Mouse (Mus musculus) spleen, adult 2 months (tissue): ENCODE data around the gene Igfbp7. TPM values are rescaled to one million over a fixed set of nuclear protein-coding genes. Genes with fewer than 3 reads are reported as not detected.

Experiments
- DNase-seq, 2 experiments: peaks; one replicate each; pipeline versions ENCODE4 v3.0.0 to v3.0.0-alpha.2; 2012 to 2021; ENCODE audit warnings: low spot score in 2 of 2, low read depth in 1 of 2
- H3K27ac ChIP-seq: fragments of 200-500 bp; 2 replicates; pipeline ENCODE4 v1.5.1; 2012; ENCODE audit warnings: low read length, inconsistent platforms; ENCODE audit not compliant: insufficient read depth
- H3K27me3 ChIP-seq: fragments of 200-500 bp; 2 replicates; pipeline ENCODE4 v1.6.1; 2012; ENCODE audit warnings: mild to moderate bottlenecking, moderate library complexity, low read length, inconsistent platforms; ENCODE audit not compliant: control insufficient read depth, insufficient read depth
- H3K36me3 ChIP-seq: fragments of 200-500 bp; 2 replicates; pipeline ENCODE4 v1.6.1; 2012; ENCODE audit warnings: mild to moderate bottlenecking, low read length, inconsistent platforms; ENCODE audit not compliant: control insufficient read depth, insufficient read depth
- H3K4me1 ChIP-seq: fragments of 200-500 bp; 2 replicates; pipeline ENCODE4 v1.6.1; 2011; ENCODE audit warnings: inconsistent platforms; ENCODE audit not compliant: control insufficient read depth, insufficient read depth, insufficient read length
- H3K4me3 ChIP-seq: fragments of 200-500 bp; 2 replicates; pipeline ENCODE4 v1.5.1; 2011; ENCODE audit warnings: mild to moderate bottlenecking, inconsistent platforms; ENCODE audit not compliant: insufficient read depth, insufficient read length; ENCODE audit errors: extremely low read depth
- CTCF ChIP-seq: fragments of 200-500 bp; IDR thresholded peaks from 2 replicates; pipeline ENCODE4 v1.5.1; 2011; ENCODE audit warnings: mild to moderate bottlenecking, inconsistent platforms; ENCODE audit not compliant: insufficient read depth, insufficient read length, insufficient replicate concordance; ENCODE audit errors: extremely low read depth
- POLR2A ChIP-seq: fragments of 200-500 bp; IDR thresholded peaks from 2 replicates; pipeline ENCODE4 v1.6.1; 2011; ENCODE audit warnings: low read depth, low read length, inconsistent platforms
- WGBS: fragments of 180-500 bp; shearing (Covaris S2); methylation state at CpG from one replicate; pipeline ENCODE4 v1.1.7; 2018; 5-methylcytosine and 5-hydroxymethylcytosine counted together
- polyA plus RNA-seq: library from polyadenylated mRNA; depleted of rRNA; stranded (reverse); fragments of >200 nt; gene quantifications from 2 replicates; pipeline ENCODE4 v1.2.3, GENCODE M21; 2012

Igfbp7 gene
- polyA plus RNA-seq, 1 experiment = 2,807 TPM

GRCm38 (mm10) chr5:77406371-77406871, 1.4 kb downstream of the Igfbp7 start:
- H3K4me3 ChIP-seq = peak overlapping the region; percentile 24

GRCm38 (mm10) chr5:77405455-77406057, 2.3 kb downstream of the Igfbp7 start:
- 0 out of 2 replicates have a peak overlapping the region, but pooled peaks have one; percentile 8 for H3K4me3 ChIP-seq

More at GRCm38 (mm10) chr5:77406371-77406871, 1.4 kb downstream of the Igfbp7 start:
- no peaks in the 10 kb centered on the region for H3K36me3 ChIP-seq
- 0 out of 2 replicates have a peak overlapping the region, but pooled peaks have one; percentile 1 for H3K27ac ChIP-seq
- H3K27me3 ChIP-seq = peaks cover 8% of the 10 kb centered on the region
- 62% methylated on average over 5 of the region's 5 CpGs for WGBS
- no peak for DNase-seq
- peaks cover 7% of the 10 kb centered on the region; the same call in 1 of the 2 replicates for H3K4me1 ChIP-seq
- TF ChIP-seq POLR2A (no peak), CTCF (no peak)

GRCm38 (mm10) chr5:77404941-77405340, 2.9 kb downstream of the Igfbp7 start:
- Histone ChIP-seq H3K27me3 (peaks cover 8% of the 10 kb centered on the region), H3K4me1 (peaks cover 7% of the 10 kb centered on the region; the same call in 1 of the 2 replicates), H3K4me3 (peak overlapping the region; percentile 24; the same call in 1 of the 2 replicates), H3K36me3 (no peaks in the 10 kb centered on the region), H3K27ac (peak overlapping the region; percentile 53)
- 78% methylated on average over 10 of the region's 10 CpGs for WGBS
- TF ChIP-seq CTCF (no peak), POLR2A (no peak)
- no peak for DNase-seq

More at GRCm38 (mm10) chr5:77405455-77406057, 2.3 kb downstream of the Igfbp7 start:
- H3K27ac ChIP-seq = peak overlapping the region; percentile 53
- peaks cover 7% of the 10 kb centered on the region; the same call in 1 of the 2 replicates for H3K4me1 ChIP-seq
- H3K36me3 ChIP-seq = no peaks in the 10 kb centered on the region
- TF ChIP-seq POLR2A (no peak), CTCF (no peak)
- peaks cover 8% of the 10 kb centered on the region for H3K27me3 ChIP-seq
- DNase-seq = no peak
- WGBS = 39% methylated on average over 5 of the region's 5 CpGs

- no peak overlapping the region for H3K4me3 ChIP-seq
- no peak overlapping the region for H3K27ac ChIP-seq
- H3K36me3 ChIP-seq = no peaks in the 10 kb centered on the region
- peaks cover 5% of the 10 kb centered on the region; the same call in 1 of the 2 replicates for H3K4me1 ChIP-seq
- DNase-seq = no peak
- 82% methylated on average over 5 of the region's 5 CpGs for WGBS
- no peak for TF ChIP-seq CTCF
- H3K27me3 ChIP-seq = peaks cover 7% of the 10 kb centered on the region
Observed at GRCm38 (mm10) chr5:77402901-77403300, 4.9 kb downstream of the Igfbp7 start.

GRCm38 (mm10) chr5:77402137-77402536, 5.7 kb downstream of the Igfbp7 start:
- WGBS = 51% methylated on average over 5 of the region's 5 CpGs
- Histone ChIP-seq H3K27me3 (no peaks in the 10 kb centered on the region), H3K27ac (0 out of 2 replicates have a peak overlapping the region, but pooled peaks have one; percentile 31), H3K4me3 (no peak overlapping the region), H3K4me1 (no peaks in the 10 kb centered on the region), H3K36me3 (no peaks in the 10 kb centered on the region)
- TF ChIP-seq POLR2A (no peak), CTCF (no peak)
- no peak for DNase-seq

- Histone ChIP-seq H3K36me3 (no peaks in the 10 kb centered on the region), H3K27me3 (no peaks in the 10 kb centered on the region), H3K27ac (no peak overlapping the region), H3K4me1 (no peaks in the 10 kb centered on the region; the same call in 1 of the 2 replicates), H3K4me3 (no peak overlapping the region)
- no peak for TF ChIP-seq CTCF
- TF ChIP-seq POLR2A = no peak
- DNase-seq = no peak
- 79% methylated on average over 6 of the region's 6 CpGs for WGBS
Observed at GRCm38 (mm10) chr5:77400823-77401222, 7.0 kb downstream of the Igfbp7 start.

- Histone ChIP-seq H3K27ac (peak overlapping the region; percentile 45; the same call in 1 of the 2 replicates), H3K4me3 (no peak overlapping the region), H3K36me3 (no peaks in the 10 kb centered on the region), H3K27me3 (no peaks in the 10 kb centered on the region), H3K4me1 (no peaks in the 10 kb centered on the region; the same call in 1 of the 2 replicates)
- no peak for DNase-seq
- whole genome bisulfite sequencing = 87% methylated on average over 7 of the region's 7 CpGs
- TF ChIP-seq POLR2A = no peak
- TF ChIP-seq CTCF = no peak
Observed at GRCm38 (mm10) chr5:77400151-77400550, 7.7 kb downstream of the Igfbp7 start.
